Mouse (Mus musculus): Measurements from ENCODE around the gene Nek8. TPM values are rescaled to one million over a fixed set of nuclear protein-coding genes. Genes with fewer than 3 reads are reported as not detected.
"Not testable (repeated sequence)": the region's sequence is repeated elsewhere in the genome, so short reads cannot be mapped to it uniquely, and the experiment has no call there.

Gene Nek8
- total RNA-seq, 2 experiments from 2014 or later = 12.1 to 16.7 TPM

- not testable (repeated sequence) for ATAC-seq (replicated peaks; ENCODE audit: low FRiP score, poor library complexity, severe bottlenecking)
These were observed 8.2 kb upstream of the Nek8 start for GRCm38 (mm10) chr11:78184702-78185101.

GRCm38 (mm10) chr11:78183884-78184514 is 7.5 kb upstream of the Nek8 start:
- no peak for ATAC-seq (replicated peaks; ENCODE audit: low FRiP score, poor library complexity, severe bottlenecking)

GRCm38 (mm10) chr11:78182961-78183844 is 6.7 kb upstream of the Nek8 start, which contains the start of gene Rpl23a:
Gene Rpl23a (minus strand): TSS chr11:78183584.
- ATAC-seq (replicated peaks; ENCODE audit: low FRiP score, poor library complexity, severe bottlenecking) = peak; percentile 86

GRCm38 (mm10) chr11:78182450-78182849 is 6.0 kb upstream of the Nek8 start:
- ATAC-seq (replicated peaks; ENCODE audit: low FRiP score, poor library complexity, severe bottlenecking) = no peak

- no peak for ATAC-seq (replicated peaks; ENCODE audit: low FRiP score, poor library complexity, severe bottlenecking)
These were observed 5.4 kb upstream of the Nek8 start for GRCm38 (mm10) chr11:78181830-78182357.

- no peak for ATAC-seq (replicated peaks; ENCODE audit: low FRiP score, poor library complexity, severe bottlenecking)
These were observed 3.7 kb upstream of the Nek8 start for GRCm38 (mm10) chr11:78180081-78180761.

GRCm38 (mm10) chr11:78179438-78179999 is 3.0 kb upstream of the Nek8 start:
- ATAC-seq (replicated peaks; ENCODE audit: low FRiP score, poor library complexity, severe bottlenecking) = no peak

- no peak for ATAC-seq (replicated peaks; ENCODE audit: low FRiP score, poor library complexity, severe bottlenecking)
These were observed 2.5 kb upstream of the Nek8 start for GRCm38 (mm10) chr11:78178859-78179437.

- ATAC-seq (replicated peaks; ENCODE audit: low FRiP score, poor library complexity, severe bottlenecking) = peak; percentile 60
These were observed 1.7 kb upstream of the Nek8 start for GRCm38 (mm10) chr11:78177903-78178858.

GRCm38 (mm10) chr11:78177437-78177836 is 962 bp upstream of the Nek8 start:
- ATAC-seq (replicated peaks; ENCODE audit: low FRiP score, poor library complexity, severe bottlenecking) = peak; percentile 39

GRCm38 (mm10) chr11:78176905-78177331 is 443 bp upstream of the Nek8 start:
- peak; percentile 11 for ATAC-seq (replicated peaks; ENCODE audit: low FRiP score, poor library complexity, severe bottlenecking)

- ATAC-seq (replicated peaks; ENCODE audit: low FRiP score, poor library complexity, severe bottlenecking) = peak; percentile 1
These were observed 589 bp downstream of the Nek8 start for GRCm38 (mm10) chr11:78175771-78176401.

- ATAC-seq (replicated peaks; ENCODE audit: low FRiP score, poor library complexity, severe bottlenecking) = no peak
These were observed 2.0 kb downstream of the Nek8 start for GRCm38 (mm10) chr11:78174506-78174905.

GRCm38 (mm10) chr11:78172748-78173383 is 3.6 kb downstream of the Nek8 start:
- ATAC-seq (replicated peaks; ENCODE audit: low FRiP score, poor library complexity, severe bottlenecking) = no peak

GRCm38 (mm10) chr11:78172034-78172747 is 4.3 kb downstream of the Nek8 start:
- ATAC-seq (replicated peaks; ENCODE audit: low FRiP score, poor library complexity, severe bottlenecking) = no peak

- ATAC-seq (replicated peaks; ENCODE audit: low FRiP score, poor library complexity, severe bottlenecking) = no peak
These were observed 5.1 kb downstream of the Nek8 start for GRCm38 (mm10) chr11:78171328-78171727.

GRCm38 (mm10) chr11:78170306-78170705 is 6.2 kb downstream of the Nek8 start:
- no peak for ATAC-seq (replicated peaks; ENCODE audit: low FRiP score, poor library complexity, severe bottlenecking)
